Mouse (Mus musculus): ENCODE results near the gene Bicdl1. TPM values are rescaled to one million over a fixed set of nuclear protein-coding genes. Genes with fewer than 3 reads are reported as not detected.

The Bicdl1 gene
- polyA plus RNA-seq, 2 experiments, result 0.98 to 2.1 TPM

GRCm38 (mm10) chr5:115722188-115722959, 9.0 kb downstream of the Bicdl1 start:
- WGBS (ENCODE audit: insufficient replicate concordance), result 42% methylated on average over 21 of the region's 21 CpGs
- Histone ChIP-seq H3K4me2 (ENCODE audit: low read depth) (no peak overlapping the region), H3K27ac (no peak overlapping the region), H3K4me3 (ENCODE audit: insufficient read depth in 1 of 2, low read depth in 2 of 2, low read length in 2 of 2) (no peak overlapping the region), H3K9ac (replicated peaks) (no peak overlapping the region), H3K4me1 (replicated peaks; ENCODE audit: control insufficient read depth in 2 of 2, insufficient read depth in 2 of 2, low read length in 1 of 2) (no peaks in the 10 kb centered on the region), H3K36me3 (replicated peaks; ENCODE audit: control insufficient read depth, insufficient read depth, low read depth) (no peaks in the 10 kb centered on the region), H3K27me3 (ENCODE audit: control insufficient read depth, insufficient read depth, low read length) (no peaks in the 10 kb centered on the region), H3K9me3 (ENCODE audit: control insufficient read depth, low read length) (no peaks in the 10 kb centered on the region)
- no peak for DNase-seq (ENCODE audit: low read depth in 3 of 3, low spot score in 3 of 3)
- ATAC-seq (ENCODE audit: insufficient read depth), result no peak
- TF ChIP-seq CTCF (IDR thresholded peaks at IDR 0.05; ENCODE audit: low read depth) (no peak), EP300 (IDR thresholded peaks at IDR 0.05; ENCODE audit: low read depth) (no peak)

- WGBS (ENCODE audit: insufficient replicate concordance), result 31% methylated on average over 3 of the region's 3 CpGs
- Histone ChIP-seq H3K9ac (replicated peaks) (no peak overlapping the region), H3K4me2 (ENCODE audit: low read depth) (no peak overlapping the region), H3K9me3 (ENCODE audit: control insufficient read depth, low read length) (no peaks in the 10 kb centered on the region), H3K36me3 (replicated peaks; ENCODE audit: control insufficient read depth, insufficient read depth, low read depth) (no peaks in the 10 kb centered on the region), H3K4me3 (ENCODE audit: insufficient read depth in 1 of 2, low read depth in 2 of 2, low read length in 2 of 2) (no peak overlapping the region), H3K27me3 (ENCODE audit: control insufficient read depth, insufficient read depth, low read length) (no peaks in the 10 kb centered on the region), H3K4me1 (replicated peaks; ENCODE audit: control insufficient read depth in 2 of 2, insufficient read depth in 2 of 2, low read length in 1 of 2) (no peaks in the 10 kb centered on the region), H3K27ac (no peak overlapping the region)
- ATAC-seq (ENCODE audit: insufficient read depth) (no peak), DNase-seq (ENCODE audit: low read depth in 3 of 3, low spot score in 3 of 3) (no peak)
- TF ChIP-seq EP300 (IDR thresholded peaks at IDR 0.05; ENCODE audit: low read depth) (no peak), CTCF (IDR thresholded peaks at IDR 0.05; ENCODE audit: low read depth) (no peak)
Measured at GRCm38 (mm10) chr5:115720761-115721160, 10.7 kb downstream of the Bicdl1 start.

- no peaks in the 10 kb centered on the region for H3K36me3 ChIP-seq (replicated peaks; ENCODE audit: control insufficient read depth, insufficient read depth, low read depth)
- no peak overlapping the region for H3K9ac ChIP-seq (replicated peaks)
- no peaks in the 10 kb centered on the region for H3K4me1 ChIP-seq (replicated peaks; ENCODE audit: control insufficient read depth in 2 of 2, insufficient read depth in 2 of 2, low read length in 1 of 2)
- ATAC-seq (ENCODE audit: insufficient read depth), result no peak
- no peak overlapping the region for H3K4me2 ChIP-seq (ENCODE audit: low read depth)
- H3K9me3 ChIP-seq (ENCODE audit: control insufficient read depth, low read length), result no peaks in the 10 kb centered on the region
- TF ChIP-seq EP300 (IDR thresholded peaks at IDR 0.05; ENCODE audit: low read depth) (no peak), CTCF (IDR thresholded peaks at IDR 0.05; ENCODE audit: low read depth) (no peak)
- H3K27ac ChIP-seq, result no peak overlapping the region
- no peak overlapping the region for H3K4me3 ChIP-seq (ENCODE audit: insufficient read depth in 1 of 2, low read depth in 2 of 2, low read length in 2 of 2)
- no peaks in the 10 kb centered on the region for H3K27me3 ChIP-seq (ENCODE audit: control insufficient read depth, insufficient read depth, low read length)
- DNase-seq (ENCODE audit: low read depth in 3 of 3, low spot score in 3 of 3), result no peak
- 53% methylated on average over 3 of the region's 3 CpGs for WGBS (ENCODE audit: insufficient replicate concordance)
Measured at GRCm38 (mm10) chr5:115717693-115718092, 13.7 kb downstream of the Bicdl1 start.

GRCm38 (mm10) chr5:115717106-115717505, 14.3 kb downstream of the Bicdl1 start:
- TF ChIP-seq EP300 (IDR thresholded peaks at IDR 0.05; ENCODE audit: low read depth), result no peak
- TF ChIP-seq CTCF (IDR thresholded peaks at IDR 0.05; ENCODE audit: low read depth), result no peak
- Histone ChIP-seq H3K4me1 (replicated peaks; ENCODE audit: control insufficient read depth in 2 of 2, insufficient read depth in 2 of 2, low read length in 1 of 2) (no peaks in the 10 kb centered on the region), H3K4me2 (ENCODE audit: low read depth) (no peak overlapping the region), H3K27me3 (ENCODE audit: control insufficient read depth, insufficient read depth, low read length) (no peaks in the 10 kb centered on the region), H3K27ac (no peak overlapping the region), H3K4me3 (ENCODE audit: insufficient read depth in 1 of 2, low read depth in 2 of 2, low read length in 2 of 2) (no peak overlapping the region), H3K36me3 (replicated peaks; ENCODE audit: control insufficient read depth, insufficient read depth, low read depth) (no peaks in the 10 kb centered on the region), H3K9me3 (ENCODE audit: control insufficient read depth, low read length) (no peaks in the 10 kb centered on the region), H3K9ac (replicated peaks) (no peak overlapping the region)
- no peak for DNase-seq (ENCODE audit: low read depth in 3 of 3, low spot score in 3 of 3)
- WGBS (ENCODE audit: insufficient replicate concordance), result 47% methylated on average over 3 of the region's 3 CpGs
- no peak for ATAC-seq (ENCODE audit: insufficient read depth)

- Histone ChIP-seq H3K9ac (replicated peaks) (no peak overlapping the region), H3K36me3 (replicated peaks; ENCODE audit: control insufficient read depth, insufficient read depth, low read depth) (no peaks in the 10 kb centered on the region), H3K4me1 (replicated peaks; ENCODE audit: control insufficient read depth in 2 of 2, insufficient read depth in 2 of 2, low read length in 1 of 2) (no peaks in the 10 kb centered on the region), H3K4me2 (ENCODE audit: low read depth) (no peak overlapping the region), H3K27me3 (ENCODE audit: control insufficient read depth, insufficient read depth, low read length) (no peaks in the 10 kb centered on the region), H3K9me3 (ENCODE audit: control insufficient read depth, low read length) (no peaks in the 10 kb centered on the region), H3K27ac (no peak overlapping the region), H3K4me3 (ENCODE audit: insufficient read depth in 1 of 2, low read depth in 2 of 2, low read length in 2 of 2) (no peak overlapping the region)
- TF ChIP-seq EP300 (IDR thresholded peaks at IDR 0.05; ENCODE audit: low read depth), result no peak
- no peak for TF ChIP-seq CTCF (IDR thresholded peaks at IDR 0.05; ENCODE audit: low read depth)
- DNase-seq (ENCODE audit: low read depth in 3 of 3, low spot score in 3 of 3) (no peak), ATAC-seq (ENCODE audit: insufficient read depth) (no peak)
- 18% methylated on average over 6 of the region's 6 CpGs for WGBS (ENCODE audit: insufficient replicate concordance)
Measured at GRCm38 (mm10) chr5:115716426-115716825, 15.0 kb downstream of the Bicdl1 start.

All from liver, embryonic 14.5 days (tissue).